Mouse (Mus musculus): ENCODE data around the gene Myh10.

- TF ChIP-seq CTCF (IDR thresholded peaks at IDR 0.05; ENCODE audit: extremely low read depth, insufficient read length, insufficient replicate concordance, low read depth, low read length) = no peak
- TF ChIP-seq POLR2A (IDR thresholded peaks at IDR 0.05; ENCODE audit: low read depth, low read length) = no peak
Measured at GRCm38 (mm10) chr11:68769770-68770510, 78.6 kb downstream of the Myh10 start.

All from small intestine, adult 2 months (tissue).